ENCODE assay signal across 8 mouse cellular contexts in the genomic region with DNA sequence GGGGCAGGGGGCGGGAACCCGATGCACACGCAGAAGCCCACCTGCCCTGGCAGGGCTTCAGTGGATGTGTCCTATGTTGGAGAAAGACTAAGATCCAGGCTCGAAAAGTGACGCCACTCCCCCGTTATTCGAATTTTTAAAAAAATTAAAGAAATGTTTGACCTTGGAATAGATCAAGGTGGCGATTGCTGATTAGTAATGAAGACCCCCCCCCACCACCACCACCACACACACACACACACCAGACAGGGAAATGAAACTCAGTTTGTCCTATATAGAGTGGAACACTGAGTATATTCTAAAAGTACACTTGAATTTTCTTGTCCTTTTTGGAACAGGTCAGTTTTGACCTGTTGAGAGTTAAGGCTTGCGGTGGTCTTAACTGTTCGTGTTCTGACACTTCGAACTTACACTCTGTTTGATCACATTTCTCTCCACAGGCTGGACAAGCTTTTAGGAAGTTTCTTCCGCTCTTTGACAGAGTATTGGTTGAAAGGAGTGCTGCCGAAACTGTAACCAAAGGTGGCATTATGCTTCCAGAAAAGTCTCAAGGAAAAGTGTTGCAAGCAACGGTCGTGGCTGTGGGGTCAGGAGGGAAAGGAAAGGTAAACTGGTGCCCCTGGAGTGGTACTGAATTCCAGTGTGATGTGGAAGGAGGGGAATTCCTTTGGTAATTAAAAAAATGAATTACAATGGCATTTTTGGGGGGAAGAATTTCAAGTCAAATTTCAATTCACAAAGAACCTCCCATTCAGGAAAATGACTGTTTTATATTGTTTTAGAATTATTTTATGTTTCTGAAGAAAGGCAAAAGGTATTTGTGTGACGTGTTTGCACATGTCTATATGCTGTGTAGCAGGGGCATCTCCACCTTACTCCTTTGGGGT. TPM values are rescaled to one million over a fixed set of nuclear protein-coding genes. Genes with fewer than 3 reads are reported as not detected.
DNase-seq lines count a peak whose midpoint lies in the region; ATAC-seq and TF ChIP-seq lines count a peak whose summit lies in the region.

No protein-coding gene starts in this region.

- H3K4me3 ChIP-seq in lung, adult 2 months (replicated peaks; ENCODE audit: extremely low read depth, low read depth, low read length) = peak overlapping the region; percentile 78
- H3K4me3 ChIP-seq in embryonic facial prominence, embryonic 12.5 days = peak overlapping the region; percentile 96
- H3K4me3 ChIP-seq in intestine, embryonic 14.5 days (ENCODE audit: low read depth, low read length) = peak overlapping the region; percentile 96
- H3K4me3 ChIP-seq in neural tube, embryonic 13.5 days = peak overlapping the region; percentile 76

- peaks cover 11% of the 10 kb centered on the region for H3K4me1 ChIP-seq in lung, adult 2 months (ENCODE audit: control insufficient read depth, insufficient read depth, low read length)
- peaks cover 27% of the 10 kb centered on the region for H3K4me1 ChIP-seq in embryonic facial prominence, embryonic 12.5 days
- H3K4me1 ChIP-seq in intestine, embryonic 14.5 days (replicated peaks; ENCODE audit: control insufficient read depth, insufficient read depth, low read length) = peaks cover 15% of the 10 kb centered on the region
- H3K4me1 ChIP-seq in neural tube, embryonic 13.5 days (replicated peaks) = peaks cover 49% of the 10 kb centered on the region

- peak overlapping the region; percentile 95 for H3K27ac ChIP-seq in embryonic facial prominence, embryonic 12.5 days
- peak overlapping the region; percentile 95 for H3K27ac ChIP-seq in intestine, embryonic 14.5 days (ENCODE audit: low read depth)
- H3K27ac ChIP-seq in neural tube, embryonic 13.5 days (replicated peaks) = peak overlapping the region; percentile 93

- H3K36me3 ChIP-seq in embryonic facial prominence, embryonic 12.5 days = peaks cover 33% of the 10 kb centered on the region
- H3K36me3 ChIP-seq in intestine, embryonic 14.5 days (ENCODE audit: control insufficient read depth, insufficient read depth, low read length) = peaks cover 47% of the 10 kb centered on the region
- peaks cover 45% of the 10 kb centered on the region for H3K36me3 ChIP-seq in neural tube, embryonic 13.5 days

- no peak for TF ChIP-seq POLR2A in lung, adult 2 months (IDR thresholded peaks at IDR 0.05; ENCODE audit: borderline replicate concordance, extremely low read depth, low read depth, low read length)

- peak overlapping the region; percentile 94 for H3K9ac ChIP-seq in embryonic facial prominence, embryonic 12.5 days
- peak overlapping the region; percentile 94 for H3K9ac ChIP-seq in intestine, embryonic 14.5 days (ENCODE audit: low read length)
- peak overlapping the region; percentile 87 for H3K9ac ChIP-seq in neural tube, embryonic 13.5 days

- no peak for TF ChIP-seq CTCF in lung, adult 2 months (IDR thresholded peaks at IDR 0.05; ENCODE audit: insufficient read depth, low read length)

- peak overlapping the region; percentile 92 for H3K4me2 ChIP-seq in embryonic facial prominence, embryonic 12.5 days (replicated peaks)
- peak overlapping the region; percentile 88 for H3K4me2 ChIP-seq in intestine, embryonic 14.5 days (ENCODE audit: low read length)
- H3K4me2 ChIP-seq in neural tube, embryonic 13.5 days = peak overlapping the region; percentile 96

- DNase-seq in lung, adult 2 months = no peak
- DNase-seq in lung, postnatal 25 days (ENCODE audit: low spot score) = no peak
- peak; percentile 56 for DNase-seq in intestine, embryonic 14.5 days (ENCODE audit: low spot score)
- no peak for DNase-seq in thymus, postnatal 14 days
- no peak for DNase-seq in c-Kit-positive CD71-positive TER-119-positive erythroid progenitor cells, embryonic 14.5 days (ENCODE audit: low spot score)
- DNase-seq in layer of hippocampus, postnatal 14 days (ENCODE audit: low spot score in 2 of 2) = no peak

- no peak; the same call in 1 of the 2 replicates for ATAC-seq in embryonic facial prominence, embryonic 12.5 days (ENCODE audit: insufficient number of reproducible peaks, insufficient read depth, low FRiP score, low TSS enrichment)
- no peak for ATAC-seq in intestine, embryonic 14.5 days (replicated peaks; ENCODE audit: low FRiP score, low TSS enrichment, low read depth)
- peak; percentile 2; the same call in 1 of the 2 replicates for ATAC-seq in neural tube, embryonic 13.5 days (ENCODE audit: low read depth)

- WGBS in lung, adult 2 months = 6% methylated on average over 16 of the region's 16 CpGs
- WGBS in embryonic facial prominence, embryonic 12.5 days = 7% methylated on average over 16 of the region's 16 CpGs
- WGBS in intestine, embryonic 14.5 days = 8% methylated on average over 16 of the region's 16 CpGs
- WGBS in neural tube, embryonic 13.5 days = 7% methylated on average over 16 of the region's 16 CpGs

- H3K27me3 ChIP-seq in embryonic facial prominence, embryonic 12.5 days = no peaks in the 10 kb centered on the region
- no peaks in the 10 kb centered on the region for H3K27me3 ChIP-seq in intestine, embryonic 14.5 days (replicated peaks; ENCODE audit: control insufficient read depth, insufficient read depth, low read length)
- no peaks in the 10 kb centered on the region for H3K27me3 ChIP-seq in neural tube, embryonic 13.5 days

- no peaks in the 10 kb centered on the region for H3K9me3 ChIP-seq in embryonic facial prominence, embryonic 12.5 days
- H3K9me3 ChIP-seq in intestine, embryonic 14.5 days (ENCODE audit: control insufficient read depth, low read length) = no peaks in the 10 kb centered on the region
- no peaks in the 10 kb centered on the region for H3K9me3 ChIP-seq in neural tube, embryonic 13.5 days

RNA-seq across cellular contexts. Expression of gene Hspd1, which starts 0.8 kb away (rescaled TPM):
- 12.2 and 19.2 TPM in 2 replicates for polyA plus RNA-seq in lung, adult 2 months (2012; rRNA removed)
- polyA plus RNA-seq in embryonic facial prominence, embryonic 12.5 days (2016; fragmentation: Nextera tagmentation; extraction: Ambion mirVana) = 349 and 370 TPM in 2 replicates
- polyA plus RNA-seq in intestine, embryonic 14.5 days (2014; fragmentation: Nextera tagmentation; extraction: Ambion mirVana) = 487 and 509 TPM in 2 replicates
- 274 and 281 TPM in 2 replicates for polyA plus RNA-seq in neural tube, embryonic 13.5 days (2015; fragmentation: Nextera tagmentation; extraction: Ambion mirVana)
- 100 to 1,000 TPM; 173 to 192 TPM for total RNA-seq in layer of hippocampus, postnatal 14 days (2021)

RNA-seq across cellular contexts. Expression of gene Hspe1, which starts 0.9 kb away (rescaled TPM):
- polyA plus RNA-seq in lung, adult 2 months (2012; rRNA removed) = 10.8 and 13.1 TPM in 2 replicates
- polyA plus RNA-seq in embryonic facial prominence, embryonic 12.5 days (2016; fragmentation: Nextera tagmentation; extraction: Ambion mirVana) = 427 and 440 TPM in 2 replicates
- polyA plus RNA-seq in intestine, embryonic 14.5 days (2014; fragmentation: Nextera tagmentation; extraction: Ambion mirVana) = 605 and 740 TPM in 2 replicates
- polyA plus RNA-seq in neural tube, embryonic 13.5 days (2015; fragmentation: Nextera tagmentation; extraction: Ambion mirVana) = 286 and 293 TPM in 2 replicates
- 10 to 100 TPM; 95.2 to 98.3 TPM for total RNA-seq in layer of hippocampus, postnatal 14 days (2021)

RNA-seq across cellular contexts. Expression of gene Coq10b, which starts 36.3 kb away (rescaled TPM):
- 8.7 and 11.2 TPM in 2 replicates for polyA plus RNA-seq in lung, adult 2 months (2012; rRNA removed)
- polyA plus RNA-seq in embryonic facial prominence, embryonic 12.5 days (2016; fragmentation: Nextera tagmentation; extraction: Ambion mirVana) = 20.9 and 22.9 TPM in 2 replicates
- polyA plus RNA-seq in intestine, embryonic 14.5 days (2014; fragmentation: Nextera tagmentation; extraction: Ambion mirVana) = 16.2 and 19.8 TPM in 2 replicates
- polyA plus RNA-seq in neural tube, embryonic 13.5 days (2015; fragmentation: Nextera tagmentation; extraction: Ambion mirVana) = 32.5 and 34.0 TPM in 2 replicates
- total RNA-seq in layer of hippocampus, postnatal 14 days (2021) = 10 to 100 TPM; 19.8 to 22.6 TPM

RNA-seq across cellular contexts. Expression of gene Mob4, which starts 42.2 kb away (rescaled TPM):
- 7.0 and 11.1 TPM in 2 replicates for polyA plus RNA-seq in lung, adult 2 months (2012; rRNA removed)
- polyA plus RNA-seq in embryonic facial prominence, embryonic 12.5 days (2016; fragmentation: Nextera tagmentation; extraction: Ambion mirVana) = 147 and 155 TPM in 2 replicates
- polyA plus RNA-seq in intestine, embryonic 14.5 days (2014; fragmentation: Nextera tagmentation; extraction: Ambion mirVana) = 145 and 146 TPM in 2 replicates
- 187 and 204 TPM in 2 replicates for polyA plus RNA-seq in neural tube, embryonic 13.5 days (2015; fragmentation: Nextera tagmentation; extraction: Ambion mirVana)
- total RNA-seq in layer of hippocampus, postnatal 14 days (2021) = 10 to 100 TPM; 63.3 to 67.0 TPM

Comparison
In these comparisons a context has a peak if more than half of its experiments do, and no peak if none do; other contexts are left out.
1. RNA of gene Hspd1, which starts 0.8 kb away (polyA plus RNA-seq): 487 to 509 TPM in intestine, embryonic 14.5 days, 349 to 370 TPM in embryonic facial prominence, embryonic 12.5 days and 274 to 281 TPM in neural tube, embryonic 13.5 days; 12.2 to 19.2 TPM in lung, adult 2 months; every median in the first group is over 10 times any median in the second.
2. RNA of gene Hspe1, which starts 0.9 kb away (polyA plus RNA-seq): 605 to 740 TPM in intestine, embryonic 14.5 days, 427 to 440 TPM in embryonic facial prominence, embryonic 12.5 days and 286 to 293 TPM in neural tube, embryonic 13.5 days; 10.8 to 13.1 TPM in lung, adult 2 months; every median in the first group is over 10 times any median in the second.
3. Peak in every context shown above with its lines, with median percentiles within 50 percentile points of each other: H3K4me3 ChIP-seq, H3K27ac ChIP-seq, H3K4me2 ChIP-seq and H3K9ac ChIP-seq.